Mouse (Mus musculus) monocyte, adult 2 months (primary cell): ENCODE results near the gene Hnrnpm.
A peak's percentile ranks its signal among the peaks of the same experiment; 100 is the strongest.
"Not testable (repeated sequence)": the region's sequence is repeated elsewhere in the genome, so short reads cannot be mapped to it uniquely, and the experiment has no call there.

Source experiments
- DNase-seq, 2 experiments: peaks; one replicate each; pipeline ENCODE4 v3.0.0; 2022; ENCODE audit warnings: low spot score in 2 of 2, low read depth in 1 of 2

Hnrnpm gene

GRCm38 (mm10) chr17:33673837-33674236, 12.8 kb downstream of the Hnrnpm start:
- DNase-seq, result no peak

- no peak for DNase-seq
These were observed 17.0 kb downstream of the Hnrnpm start for GRCm38 (mm10) chr17:33669681-33670080.

- no peak for DNase-seq
These were observed 19.8 kb downstream of the Hnrnpm start for GRCm38 (mm10) chr17:33666813-33667212.

DNA sequence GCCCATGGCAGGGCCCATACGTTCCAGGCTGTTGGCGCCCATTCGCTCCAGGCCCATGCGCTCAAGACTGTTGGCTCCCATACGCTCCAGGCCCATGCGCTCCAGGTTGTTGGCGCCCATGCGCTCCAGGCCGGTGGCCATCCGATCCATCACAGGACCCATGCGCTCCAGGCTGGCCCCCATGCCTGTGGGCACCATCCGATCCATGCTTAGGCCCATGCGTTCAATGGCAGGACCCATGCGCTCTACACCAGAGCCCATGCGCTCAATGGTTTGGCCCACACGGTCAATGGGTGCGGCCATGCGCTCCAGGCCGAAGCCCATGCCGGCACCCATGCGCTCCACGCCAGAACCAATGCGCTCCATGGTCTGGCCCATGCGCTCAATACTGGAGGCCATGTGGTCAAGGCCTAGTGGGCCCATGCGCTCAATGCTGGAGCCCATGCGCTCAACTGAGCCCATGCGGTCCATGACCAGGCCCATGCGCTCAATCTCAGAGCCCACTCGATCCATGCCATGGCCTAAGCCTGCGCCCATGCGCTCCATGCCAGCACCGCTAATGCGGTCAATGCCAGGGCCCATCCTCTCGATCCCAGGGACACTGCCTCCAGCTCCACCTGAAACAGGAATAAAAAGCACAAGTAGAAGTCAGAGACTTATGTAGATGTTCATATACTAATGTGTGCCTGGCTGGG, 36.7 kb downstream of the Hnrnpm start:
- DNase-seq, result no peak

DNA sequence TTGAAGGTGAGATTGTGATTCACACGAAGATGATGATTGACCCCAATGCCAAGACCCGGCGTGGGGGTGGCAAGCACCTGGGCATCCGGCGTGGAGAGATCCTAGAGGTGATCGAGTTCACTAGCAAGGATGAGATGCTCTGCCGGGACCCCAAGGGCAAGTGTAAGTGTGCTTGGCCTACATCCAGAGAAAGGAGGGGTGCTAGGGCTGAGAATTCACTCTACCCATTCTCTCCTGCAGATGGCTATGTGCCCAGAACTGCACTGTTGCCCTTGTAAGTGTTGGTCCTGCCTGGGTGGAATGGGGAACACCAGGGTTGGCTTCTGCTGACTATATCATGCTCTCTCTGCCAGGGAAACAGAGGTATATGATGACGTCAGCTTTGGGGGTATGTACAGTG, 41.6 kb downstream of the Hnrnpm start:
- no peak for DNase-seq

GRCm38 (mm10) chr17:33644068-33644467, 42.6 kb downstream of the Hnrnpm start:
- DNase-seq, result no peak

DNA sequence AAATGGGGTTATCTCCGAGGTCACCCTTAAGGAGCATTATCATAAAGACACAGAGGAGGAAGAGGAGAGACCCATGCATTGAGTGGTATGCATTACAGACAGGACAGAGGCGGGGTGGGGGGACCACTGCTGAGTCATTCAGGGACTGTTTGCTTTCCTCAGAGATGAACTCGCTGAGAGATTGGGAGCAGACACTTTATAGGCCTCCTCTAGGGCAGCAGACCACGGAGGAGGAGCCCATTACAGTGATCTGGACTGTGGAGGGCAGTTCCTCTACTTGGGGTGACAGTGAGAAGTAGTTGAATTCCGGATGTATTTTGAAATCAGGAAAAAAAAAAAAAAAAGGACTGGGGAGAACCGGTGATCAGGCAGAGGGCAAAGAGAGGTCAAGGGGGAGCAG, 46.9 kb downstream of the Hnrnpm start:
- no peak for DNase-seq

- peak in 1 of 2 experiments; percentile 35 for DNase-seq
These were observed 49.0 kb downstream of the Hnrnpm start, which contains the start of gene Pram1 for GRCm38 (mm10) chr17:33637516-33638276. TSS of gene Pram1 (plus strand) at chr17:33638056.

GRCm38 (mm10) chr17:33637038-33637437, 49.6 kb downstream of the Hnrnpm start:
- DNase-seq, result no peak

GRCm38 (mm10) chr17:33631796-33632195, 54.9 kb downstream of the Hnrnpm start:
- no peak for DNase-seq

DNA sequence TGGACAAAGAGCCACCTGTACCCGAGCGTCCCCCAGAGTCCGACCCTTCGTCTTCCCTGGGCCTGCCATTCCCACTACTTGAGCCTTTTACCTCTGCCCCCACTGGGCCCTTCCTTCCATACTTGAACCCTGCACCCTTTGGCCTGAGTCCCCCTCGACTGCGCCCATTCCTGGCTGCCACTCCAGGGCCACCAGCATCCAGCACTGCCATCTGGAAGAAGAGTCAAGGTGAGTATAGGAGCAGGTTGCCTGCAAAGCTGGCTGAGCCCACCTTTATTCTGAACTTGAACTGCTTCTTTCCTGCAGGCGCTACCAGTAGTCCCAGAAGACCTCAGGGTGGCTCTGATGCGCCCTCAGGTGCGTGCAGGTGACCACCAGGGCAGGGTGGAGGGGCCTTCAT, 55.4 kb downstream of the Hnrnpm start:
- no peak for DNase-seq

GRCm38 (mm10) chr17:33630171-33630895, 56.3 kb downstream of the Hnrnpm start:
- no peak for DNase-seq

DNA sequence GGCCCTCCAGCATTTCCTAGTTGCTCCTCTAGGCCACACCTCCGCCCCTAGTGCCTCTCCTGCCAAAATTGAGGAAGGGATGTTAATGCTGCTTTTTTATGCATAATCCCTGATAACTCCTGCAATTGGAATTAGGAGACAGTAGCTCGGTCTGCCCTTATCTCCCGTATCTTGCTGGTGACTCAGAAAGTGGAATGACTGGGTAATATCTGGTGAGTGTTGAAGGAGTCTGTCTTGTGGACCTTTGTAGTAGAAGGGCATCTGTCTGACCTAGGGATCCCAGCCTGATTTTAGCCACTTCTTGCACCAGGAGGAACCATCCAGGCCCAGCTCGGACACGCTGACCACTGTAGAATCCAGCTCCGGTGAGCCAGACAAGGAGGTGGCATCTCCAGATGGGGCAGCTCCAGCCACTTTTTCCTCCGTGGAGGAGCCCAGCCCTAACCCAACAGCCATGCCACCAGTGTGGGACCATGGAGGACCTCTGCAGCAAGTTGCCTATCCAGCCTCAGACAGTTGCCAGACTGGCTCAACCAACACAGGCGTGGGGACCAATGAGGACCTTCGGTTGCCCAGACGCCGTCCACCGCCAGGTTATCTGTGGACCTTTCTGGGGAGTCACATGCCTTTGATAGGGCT, 57.1 kb downstream of the Hnrnpm start:
- DNase-seq, result no peak

DNA sequence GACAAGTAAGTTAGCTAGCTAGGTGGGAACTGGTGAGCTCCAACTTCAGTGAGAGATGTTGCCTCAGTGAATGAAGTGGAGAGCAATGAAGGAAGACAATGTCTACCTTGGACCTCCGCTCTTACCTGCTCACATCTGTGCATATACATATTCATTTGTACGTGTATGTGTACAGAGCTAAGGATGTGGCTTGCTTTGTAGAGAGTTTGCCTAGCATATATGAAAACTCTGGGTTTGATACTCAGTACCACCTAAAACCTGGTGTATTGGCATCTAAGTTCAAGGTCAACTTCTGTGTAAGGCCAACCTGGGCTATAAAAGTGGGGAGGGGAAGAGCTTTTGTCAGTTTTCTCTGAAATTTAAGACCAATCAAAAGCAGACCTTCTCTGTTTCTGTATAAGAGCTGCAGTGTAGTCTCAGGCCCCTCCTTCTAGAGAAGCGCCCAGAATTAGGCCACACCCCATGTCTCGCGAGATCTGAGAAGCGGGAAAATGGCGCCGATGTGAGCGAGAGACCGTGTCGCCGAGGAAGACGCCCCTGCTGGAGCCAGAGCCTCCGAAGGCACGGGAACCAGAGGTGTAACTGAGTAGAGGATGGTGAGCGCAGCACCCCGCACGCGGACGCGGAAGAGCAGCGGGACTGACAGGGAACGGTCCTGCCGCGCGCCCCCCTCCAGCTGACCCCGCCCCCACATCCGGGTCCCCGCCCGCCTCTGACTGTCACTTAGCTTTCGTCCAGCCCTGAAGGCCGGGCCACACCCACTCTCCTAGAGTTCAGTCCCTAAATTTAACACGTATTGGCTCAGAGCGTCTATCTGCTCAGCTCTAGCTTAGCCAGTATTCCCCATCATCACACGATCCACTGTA, 57.8 kb downstream of the Hnrnpm start, which contains the start of gene Zfp414:
Gene Zfp414, plus strand, starts transcription at position 470 of the 866 bp plus-strand sequence.
- DNase-seq, result peak; percentile 77 to 89

DNA sequence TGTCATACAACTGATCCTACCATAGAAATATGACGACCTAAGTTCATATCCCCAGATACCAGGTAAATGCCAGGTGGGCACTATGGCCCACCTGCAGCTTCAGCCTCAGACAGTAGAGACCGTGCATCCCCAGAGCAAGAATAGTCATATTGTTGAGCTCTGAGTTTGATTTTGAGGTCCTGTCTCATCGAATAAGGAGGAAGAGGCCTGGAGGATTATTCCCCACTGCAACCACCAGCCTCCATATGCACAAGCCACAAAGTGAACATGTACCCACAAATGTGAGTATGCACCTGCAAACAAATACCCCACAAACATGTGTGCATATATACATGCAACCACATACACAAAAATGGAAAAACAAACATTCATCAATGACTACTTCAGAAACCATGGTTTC, 59.4 kb downstream of the Hnrnpm start:
- DNase-seq, result no peak

- not testable (repeated sequence) for DNase-seq
These were observed 72.9 kb downstream of the Hnrnpm start for GRCm38 (mm10) chr17:33613726-33614125.

DNA sequence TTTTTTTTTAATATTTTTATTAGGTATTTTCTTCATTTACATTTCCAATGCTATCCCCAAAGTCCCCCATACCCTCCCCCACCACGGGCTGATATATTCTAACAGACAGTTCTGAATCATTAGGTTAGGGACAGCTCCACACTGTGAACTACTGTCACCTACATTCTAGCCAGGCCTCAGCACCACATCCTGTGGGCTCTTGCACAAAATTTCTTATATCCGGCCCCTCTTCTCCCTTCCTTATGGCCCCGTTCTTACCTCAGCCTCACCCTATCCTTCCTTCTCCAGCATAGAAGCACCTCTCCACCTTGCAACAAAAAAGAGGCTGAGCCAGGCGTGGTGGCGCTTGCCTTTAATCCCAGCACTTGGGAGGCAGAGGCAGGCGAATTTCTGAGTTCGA, 76.1 kb downstream of the Hnrnpm start:
- no peak for DNase-seq

GRCm38 (mm10) chr17:33607273-33607672, 79.4 kb downstream of the Hnrnpm start:
- DNase-seq, result no peak

GRCm38 (mm10) chr17:33601947-33602346, 84.7 kb downstream of the Hnrnpm start:
- DNase-seq, result no peak

DNA sequence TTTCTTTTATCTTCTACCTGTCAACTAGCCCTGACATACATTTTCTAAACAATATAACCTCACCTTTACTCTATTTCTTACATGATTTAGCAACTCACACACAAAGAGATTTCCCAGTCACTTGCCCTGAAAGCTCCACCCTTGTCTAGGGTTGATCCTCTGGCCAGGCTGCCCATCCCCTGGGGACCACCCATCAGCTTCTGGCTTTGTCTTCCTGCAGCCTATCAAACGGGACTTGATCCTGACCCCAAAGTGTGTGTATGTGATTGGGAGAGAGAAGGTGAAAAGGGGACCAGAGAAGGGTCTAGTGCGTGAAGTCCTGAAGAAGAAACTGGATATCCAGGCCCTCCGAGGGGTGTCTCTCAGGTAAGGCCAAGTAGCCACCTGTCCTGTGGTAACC, 85.8 kb downstream of the Hnrnpm start:
- DNase-seq, result no peak
